In genomic region chr15:65041999-65042398, GRCm38 (mm10) we compare ENCODE assay signal across 40 mouse cellular contexts. TPM values are rescaled to one million over a fixed set of nuclear protein-coding genes. Genes with fewer than 3 reads are reported as not detected.
DNase-seq lines count a peak whose midpoint lies in the region; ATAC-seq and TF ChIP-seq lines count a peak whose summit lies in the region.
"Had no signal": no experiment of that assay in that cellular context is flagged by ENCODE, and none has a peak within 500 bp of the region (broad histone marks: within the 10 kb centered on the region; RNA-seq: fewer than 3 reads in every experiment).

No protein-coding gene starts in this region.

- no peak for TF ChIP-seq CTCF in brain, embryonic 14.5 days (IDR thresholded peaks at IDR 0.05; ENCODE audit: borderline replicate concordance, extremely low read depth, insufficient read depth, insufficient read length)

- ATAC-seq in forebrain, embryonic 11.5 days (replicated peaks; ENCODE audit: low FRiP score) = 0 out of 2 replicates have a peak, but pooled peaks have one; percentile 33
- ATAC-seq in forebrain, embryonic 15.5 days (replicated peaks) = no peak
- peak; percentile 76; the same call in 1 of the 2 replicates for ATAC-seq in neural tube, embryonic 11.5 days (ENCODE audit: insufficient read depth, low FRiP score, low TSS enrichment)
- ATAC-seq: forebrain, embryonic 14.5 days; intestine, postnatal 0 days; liver, embryonic 12.5 days; liver, postnatal 0 days had no signal

- TF ChIP-seq POLR2A in brain, embryonic 14.5 days (IDR thresholded peaks at IDR 0.05; ENCODE audit: borderline replicate concordance, extremely low read depth, insufficient read depth, insufficient read length, poor library complexity, severe bottlenecking) = no peak

- H3K27ac ChIP-seq in forebrain, embryonic 11.5 days (ENCODE audit: low read depth, low read length) = no peak overlapping the region
- no peak overlapping the region for H3K27ac ChIP-seq in forebrain, embryonic 15.5 days (replicated peaks)
- H3K27ac ChIP-seq in neural tube, embryonic 11.5 days (ENCODE audit: low read depth, low read length) = no peak overlapping the region
- H3K27ac ChIP-seq: left cerebral cortex, adult 2 months; liver, embryonic 12.5 days; midbrain, embryonic 12.5 days; neural tube, embryonic 13.5 days had no signal

- no peaks in the 10 kb centered on the region for H3K36me3 ChIP-seq in forebrain, embryonic 11.5 days (ENCODE audit: control insufficient read depth, insufficient read depth, low read length)
- no peaks in the 10 kb centered on the region for H3K36me3 ChIP-seq in forebrain, embryonic 15.5 days
- no peaks in the 10 kb centered on the region for H3K36me3 ChIP-seq in neural tube, embryonic 11.5 days (ENCODE audit: control insufficient read depth, insufficient read depth, low read length)
- H3K36me3 ChIP-seq: liver, embryonic 12.5 days; midbrain, embryonic 12.5 days; neural tube, embryonic 13.5 days had no signal

- no peaks in the 10 kb centered on the region for H3K4me1 ChIP-seq in forebrain, embryonic 11.5 days (replicated peaks; ENCODE audit: control insufficient read depth, insufficient read depth, low read length)
- no peaks in the 10 kb centered on the region for H3K4me1 ChIP-seq in forebrain, embryonic 15.5 days
- no peaks in the 10 kb centered on the region for H3K4me1 ChIP-seq in neural tube, embryonic 11.5 days (ENCODE audit: control insufficient read depth, insufficient read depth, low read length)
- H3K4me1 ChIP-seq: liver, embryonic 12.5 days; midbrain, embryonic 12.5 days; neural tube, embryonic 13.5 days had no signal

- no peaks in the 10 kb centered on the region for H3K9me3 ChIP-seq in forebrain, embryonic 11.5 days (ENCODE audit: control insufficient read depth, low read length)
- no peaks in the 10 kb centered on the region for H3K9me3 ChIP-seq in forebrain, embryonic 15.5 days
- no peaks in the 10 kb centered on the region for H3K9me3 ChIP-seq in neural tube, embryonic 11.5 days (ENCODE audit: control insufficient read depth, low read length)
- H3K9me3 ChIP-seq: liver, embryonic 12.5 days; midbrain, embryonic 12.5 days; neural tube, embryonic 13.5 days had no signal

- H3K4me2 ChIP-seq in forebrain, embryonic 11.5 days (ENCODE audit: low read depth, low read length, severe bottlenecking) = no peak overlapping the region
- no peak overlapping the region for H3K4me2 ChIP-seq in forebrain, embryonic 15.5 days (replicated peaks)
- no peak overlapping the region for H3K4me2 ChIP-seq in neural tube, embryonic 11.5 days (ENCODE audit: low read depth)
- H3K4me2 ChIP-seq: heart, embryonic 11.5 days; liver, embryonic 12.5 days; midbrain, embryonic 12.5 days; neural tube, embryonic 13.5 days had no signal

- no peak overlapping the region for H3K9ac ChIP-seq in forebrain, embryonic 11.5 days (ENCODE audit: low read length)
- no peak overlapping the region for H3K9ac ChIP-seq in forebrain, embryonic 15.5 days (replicated peaks)
- no peak overlapping the region for H3K9ac ChIP-seq in neural tube, embryonic 11.5 days (ENCODE audit: low read length)
- H3K9ac ChIP-seq: liver, embryonic 12.5 days; liver, postnatal 0 days; midbrain, embryonic 12.5 days; neural tube, embryonic 13.5 days had no signal

- no peaks in the 10 kb centered on the region for H3K27me3 ChIP-seq in forebrain, embryonic 11.5 days (ENCODE audit: control insufficient read depth, insufficient read depth, low read length)
- H3K27me3 ChIP-seq in forebrain, embryonic 15.5 days = no peaks in the 10 kb centered on the region
- no peaks in the 10 kb centered on the region for H3K27me3 ChIP-seq in neural tube, embryonic 11.5 days (ENCODE audit: control insufficient read depth, insufficient read depth, low read length)
- H3K27me3 ChIP-seq: liver, embryonic 12.5 days; midbrain, embryonic 12.5 days; neural tube, embryonic 13.5 days had no signal

- 32% methylated on average over 4 of the region's 4 CpGs for WGBS in forebrain, embryonic 11.5 days
- WGBS in forebrain, embryonic 15.5 days = 31% methylated on average over 4 of the region's 4 CpGs
- WGBS in neural tube, embryonic 11.5 days = 27% methylated on average over 4 of the region's 4 CpGs

- no peak for DNase-seq in forebrain, embryonic 11.5 days (ENCODE audit: low spot score)
- DNase-seq in neural tube, embryonic 11.5 days (ENCODE audit: low spot score) = peak; percentile 16
- DNase-seq in neural tube, embryonic 10.5 days (ENCODE audit: extremely low spot score, low spot score) = no peak
- peak; percentile 28 for DNase-seq in brain, embryonic 14.5 days (ENCODE audit: low read depth)
- DNase-seq in retina, embryonic 14.5 days (ENCODE audit: low spot score) = peak; percentile 49
- no peak for DNase-seq in thymus, postnatal 0 days (ENCODE audit: low spot score)
- no peak for DNase-seq in heart, adult 8-10 months (ENCODE audit: low spot score)
- DNase-seq: adrenal gland, postnatal 10 days; cerebellum, adult 11 months; cerebellum, adult 9-10 months; cerebellum, postnatal 36 days; gastrocnemius, postnatal 25 days; heart, adult 11 months; heart, postnatal 4 days; kidney, adult 9 months; kidney, postnatal 10 days; liver, postnatal 0 days; lung, postnatal 36 days; right cerebral cortex, postnatal 25 days; spleen, adult 18-20 months; thymus, postnatal 25 days had no signal

- H3K4me3 ChIP-seq in forebrain, embryonic 11.5 days (ENCODE audit: low read depth, low read length) = no peak overlapping the region
- no peak overlapping the region for H3K4me3 ChIP-seq in forebrain, embryonic 15.5 days
- H3K4me3 ChIP-seq in neural tube, embryonic 11.5 days (ENCODE audit: low read depth, low read length) = no peak overlapping the region
- H3K4me3 ChIP-seq: left cerebral cortex, adult 2 months; liver, embryonic 12.5 days; midbrain, embryonic 12.5 days; neural tube, embryonic 13.5 days had no signal

RNA-seq across cellular contexts. Expression of gene Gm21961, which starts 27.3 kb away (rescaled TPM):
- polyA plus RNA-seq in forebrain, embryonic 11.5 days (2014; fragmentation: Nextera tagmentation; extraction: Ambion mirVana) = not detected in 2 replicates
- not detected in 2 replicates for polyA plus RNA-seq in forebrain, embryonic 15.5 days (2015; fragmentation: Nextera tagmentation; extraction: Ambion mirVana)
- not detected in 2 replicates for polyA plus RNA-seq in neural tube, embryonic 11.5 days (2014; fragmentation: Nextera tagmentation; extraction: Ambion mirVana)
- not detected in 2 replicates for polyA plus RNA-seq in brain, embryonic 14.5 days (2012; rRNA removed)
- not detected in 2 replicates for polyA plus RNA-seq in thymus, postnatal 0 days (2015; fragmentation: Nextera tagmentation; extraction: Ambion mirVana)
- not detected for total RNA-seq in heart, adult 8-10 months (2022)
- total RNA-seq: adrenal gland, postnatal 10 days; gastrocnemius, adult 18-20 months; gastrocnemius, postnatal 25 days; heart, postnatal 4 days; layer of hippocampus, postnatal 14 days; left cerebral cortex, adult 2 months; left cerebral cortex, postnatal 36 days; megakaryocyte, adult 5-6 weeks; monocyte, adult 5-6 weeks had no signal
- polyA plus RNA-seq: embryonic facial prominence, embryonic 11.5 days; forebrain, embryonic 14.5 days; frontal cortex, adult 2 months; heart, embryonic 11.5 days; heart, embryonic 16.5 days; intestine, postnatal 0 days; limb, embryonic 14.5 days; liver, embryonic 12.5 days; liver, postnatal 0 days; lung, embryonic 16.5 days; midbrain, embryonic 12.5 days; neural tube, embryonic 13.5 days; stomach, embryonic 16.5 days had no signal

Comparison
In these comparisons a context has a peak if more than half of its experiments do, and no peak if none do; other contexts are left out.
1. DNase-seq: peak in neural tube, embryonic 11.5 days (single experiment), brain, embryonic 14.5 days (single experiment) and retina, embryonic 14.5 days (single experiment); none in forebrain, embryonic 11.5 days (single experiment), neural tube, embryonic 10.5 days (single experiment), thymus, postnatal 0 days (single experiment) and heart, adult 8-10 months (single experiment).